Mouse (Mus musculus) left cerebral cortex, adult 2 months (tissue): ENCODE results near the gene Wipf1. TPM values are rescaled to one million over a fixed set of nuclear protein-coding genes. Genes with fewer than 3 reads are reported as not detected.

Experiments used
- DNase-seq, 2 experiments: peaks; one replicate each; pipeline ENCODE4 v3.0.0; 2021 to 2022; ENCODE audit warnings: low spot score in 2 of 2, mixed read lengths in 1 of 2; ENCODE audit errors: extremely low spot score in 1 of 2
- H3K27ac ChIP-seq: fragments of 200-600 bp; 2 replicates; pipeline ENCODE4 v1.8.1; 2022
- H3K4me3 ChIP-seq: fragments of 200-600 bp; 2 replicates; pipeline ENCODE4 v1.8.1; 2022
- CTCF ChIP-seq: fragments of 200-600 bp; IDR thresholded peaks from 2 replicates; pipeline ENCODE4 v1.8.1; 2022; ENCODE audit warnings: antibody characterized with exemption, mild to moderate bottlenecking, moderate library complexity
- intact Hi-C: fragments of 180-260 bp; cut with DNase I; formaldehyde crosslinking; loops from one replicate; pipeline ENCODE4 v1.15.1; 2025
- total RNA-seq, 2 experiments: library from RNA; stranded (reverse); gene quantifications; 2 replicates each; pipeline ENCODE4 v1.2.3; 2021

Gene Wipf1
- total RNA-seq, 2 experiments from 2014 or later, result 7.4 to 7.9 TPM

DNA sequence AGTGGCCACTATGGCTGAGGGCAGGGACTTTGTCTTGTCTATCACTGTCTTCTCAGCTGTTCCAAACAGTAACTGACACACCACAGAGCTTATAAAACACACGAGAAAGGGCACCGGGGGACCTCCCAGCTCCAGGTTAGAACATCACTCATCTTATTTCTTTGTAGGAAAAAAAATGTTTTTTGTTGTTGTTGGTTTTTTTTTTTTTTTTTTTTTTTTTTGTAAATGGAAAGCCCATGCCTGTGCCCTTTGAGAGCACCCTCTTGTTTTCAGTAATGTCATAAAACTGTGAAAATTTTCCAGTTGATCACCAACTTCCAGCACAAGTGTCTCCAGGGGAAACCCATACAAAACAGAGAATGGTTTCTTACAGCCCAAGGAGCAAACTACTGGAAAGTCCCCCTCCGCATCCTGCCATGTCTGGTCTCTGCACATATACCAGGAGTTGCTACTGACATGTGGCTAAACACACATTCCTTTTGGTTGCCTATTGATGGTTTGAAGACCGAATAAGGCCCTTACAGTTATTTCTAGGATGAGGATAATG lies 69.9 kb downstream of the Wipf1 start:
- DNase-seq, result no peak
- Histone ChIP-seq H3K27ac (no peak overlapping the region), H3K4me3 (no peak overlapping the region)
- no peak for TF ChIP-seq CTCF
- intact Hi-C loops, result no loop called here

DNA sequence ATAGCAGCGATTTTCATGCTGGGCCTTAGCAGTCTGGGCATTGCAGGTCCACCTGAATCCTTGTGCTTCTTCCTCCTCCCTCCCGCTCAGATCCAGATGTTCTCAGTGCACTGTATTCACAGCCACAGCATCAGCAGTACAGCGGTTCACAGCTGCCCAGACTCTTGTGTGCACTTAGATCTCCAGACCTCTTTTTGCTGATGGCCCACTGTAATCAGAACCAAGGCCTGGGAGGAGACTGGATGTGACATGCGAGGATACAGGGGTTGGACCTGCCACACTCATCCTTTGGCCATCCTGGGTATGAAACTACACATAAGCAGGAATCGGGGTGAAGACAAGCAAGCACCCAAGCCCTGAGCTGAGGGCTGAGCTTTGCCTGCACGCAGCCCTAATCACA lies 72.6 kb downstream of the Wipf1 start:
- TF ChIP-seq CTCF, result no peak
- DNase-seq, result no peak
- H3K27ac ChIP-seq, result no peak overlapping the region
- no peak overlapping the region for H3K4me3 ChIP-seq
- intact Hi-C loops, result no loop called here

DNA sequence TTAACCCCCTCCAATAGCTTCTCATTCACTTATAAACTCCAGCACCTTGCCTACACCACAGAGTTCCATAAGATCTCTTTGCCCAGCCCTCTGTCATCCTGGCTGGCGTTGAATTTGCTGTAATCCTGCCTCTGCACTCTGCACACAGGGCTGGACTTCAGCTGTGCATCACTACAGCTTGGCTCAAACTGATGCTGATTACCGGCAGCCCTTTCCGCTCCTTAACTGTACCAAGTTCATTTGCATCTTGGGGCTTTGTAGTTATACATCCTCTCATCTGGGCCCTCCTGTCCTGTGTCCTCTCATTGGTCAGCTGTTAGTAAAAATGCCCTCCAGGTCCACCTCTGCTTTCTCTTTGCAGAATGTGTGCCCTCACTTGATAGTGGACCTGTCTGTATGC lies 73.4 kb downstream of the Wipf1 start:
- intact Hi-C loops, result no loop called here
- DNase-seq, result no peak
- H3K27ac ChIP-seq, result no peak overlapping the region
- H3K4me3 ChIP-seq, result no peak overlapping the region
- TF ChIP-seq CTCF, result no peak

DNA sequence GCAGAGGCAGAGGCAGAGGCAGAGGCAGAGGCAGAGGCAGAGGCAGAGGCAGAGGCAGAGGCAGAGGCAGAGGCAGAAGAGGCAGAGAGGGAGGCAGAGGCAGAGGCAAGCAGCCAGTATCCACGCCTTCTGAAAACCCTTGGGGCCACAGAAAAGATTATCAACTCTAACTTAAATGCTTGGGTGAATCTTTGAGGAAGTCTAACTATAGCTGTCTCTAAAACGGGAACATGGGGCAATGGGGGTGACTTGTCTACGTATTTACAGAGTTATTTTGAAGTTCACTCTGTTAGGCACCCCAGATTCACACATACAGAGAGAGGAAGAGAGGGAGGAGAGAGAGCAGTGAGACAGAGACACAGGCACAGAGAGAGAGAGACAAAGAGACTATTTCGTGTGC lies 74.0 kb downstream of the Wipf1 start:
- Histone ChIP-seq H3K4me3 (no peak overlapping the region), H3K27ac (no peak overlapping the region)
- no peak for DNase-seq
- intact Hi-C loops, result no loop called here
- no peak for TF ChIP-seq CTCF

DNA sequence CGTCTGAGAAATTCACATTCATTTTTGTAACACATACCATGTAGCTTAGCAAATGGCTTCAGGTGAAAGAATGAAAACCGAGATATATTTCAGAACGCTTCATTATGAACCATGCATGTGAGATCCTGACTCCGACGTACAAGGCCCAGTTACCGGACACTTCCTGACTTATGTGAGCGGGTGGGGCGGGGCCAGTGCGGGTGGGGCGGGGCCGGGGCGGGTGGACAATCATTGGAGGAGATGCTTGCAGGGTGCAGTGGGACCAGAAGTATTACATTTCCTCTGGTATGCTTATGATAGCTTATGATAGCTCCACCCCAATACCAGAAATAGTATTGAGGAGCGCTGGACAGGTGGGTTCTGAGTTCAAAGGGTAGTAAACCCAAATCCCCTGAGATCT lies 74.9 kb downstream of the Wipf1 start:
- no peak overlapping the region for H3K27ac ChIP-seq
- no peak for TF ChIP-seq CTCF
- no peak overlapping the region for H3K4me3 ChIP-seq
- intact Hi-C loops, result no loop called here
- DNase-seq, result no peak

DNA sequence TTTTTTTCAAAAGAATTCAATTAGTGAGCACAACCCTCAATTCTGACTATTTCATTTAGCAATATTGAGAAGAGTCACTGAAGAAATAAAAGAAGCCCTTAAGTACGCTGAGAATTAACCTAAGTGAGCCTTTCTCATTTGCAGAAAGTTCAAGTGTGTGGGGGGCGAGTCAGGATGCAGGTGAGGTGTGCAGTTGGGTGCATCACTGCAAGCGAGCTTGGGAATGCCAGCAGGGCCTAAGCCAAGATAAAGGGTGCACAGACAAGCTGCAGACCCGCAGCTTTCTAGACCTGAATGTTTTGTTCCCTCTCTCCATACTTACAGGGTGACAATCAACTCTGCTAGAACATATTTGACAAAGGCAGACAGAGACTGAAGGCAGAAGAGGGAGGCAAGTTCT lies 75.3 kb downstream of the Wipf1 start:
- intact Hi-C loops, result no loop called here
- no peak overlapping the region for H3K4me3 ChIP-seq
- TF ChIP-seq CTCF, result no peak
- H3K27ac ChIP-seq, result no peak overlapping the region
- DNase-seq, result no peak

DNA sequence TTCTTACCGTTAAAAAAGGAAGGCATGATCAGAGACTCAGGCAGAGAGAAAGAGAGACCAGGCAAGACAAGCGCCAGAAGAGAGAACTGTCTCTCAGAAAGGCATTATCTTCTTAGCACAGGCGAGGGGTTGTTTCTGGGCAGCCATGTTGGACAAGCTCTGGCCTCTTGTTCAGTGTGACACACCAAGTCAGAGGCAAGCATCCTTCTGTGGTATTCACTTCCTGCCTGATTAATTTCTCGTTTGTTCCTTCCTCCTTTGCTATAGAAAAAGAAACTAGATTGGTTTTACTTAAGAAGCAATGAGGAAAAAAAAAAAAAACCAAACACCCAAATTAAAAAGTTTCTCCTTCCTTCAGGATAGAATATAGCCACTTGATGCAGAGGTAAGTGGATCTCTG lies 75.8 kb downstream of the Wipf1 start:
- H3K27ac ChIP-seq, result no peak overlapping the region
- intact Hi-C loops, result no loop called here
- no peak for DNase-seq
- no peak for TF ChIP-seq CTCF
- no peak overlapping the region for H3K4me3 ChIP-seq

DNA sequence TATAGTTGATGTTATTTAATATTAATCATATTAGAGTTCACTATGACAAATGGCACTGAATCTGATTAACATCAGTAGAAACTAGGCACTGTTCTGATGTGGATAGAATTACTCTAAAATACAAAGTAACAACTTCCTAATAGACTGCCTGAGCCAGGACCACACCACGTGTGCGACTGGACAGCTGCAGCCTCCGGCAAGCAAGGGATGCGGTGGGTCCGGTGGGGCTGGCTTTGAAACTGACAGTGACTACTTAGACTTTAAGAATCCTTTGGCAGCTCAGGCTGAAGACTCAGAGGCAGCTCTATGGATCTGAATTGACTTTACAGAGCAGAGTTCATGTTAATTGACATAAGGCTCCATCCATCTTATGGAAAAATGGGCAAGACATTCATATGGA lies 76.4 kb downstream of the Wipf1 start:
- no peak for DNase-seq
- intact Hi-C loops, result no loop called here
- H3K27ac ChIP-seq, result no peak overlapping the region
- TF ChIP-seq CTCF, result no peak
- no peak overlapping the region for H3K4me3 ChIP-seq

DNA sequence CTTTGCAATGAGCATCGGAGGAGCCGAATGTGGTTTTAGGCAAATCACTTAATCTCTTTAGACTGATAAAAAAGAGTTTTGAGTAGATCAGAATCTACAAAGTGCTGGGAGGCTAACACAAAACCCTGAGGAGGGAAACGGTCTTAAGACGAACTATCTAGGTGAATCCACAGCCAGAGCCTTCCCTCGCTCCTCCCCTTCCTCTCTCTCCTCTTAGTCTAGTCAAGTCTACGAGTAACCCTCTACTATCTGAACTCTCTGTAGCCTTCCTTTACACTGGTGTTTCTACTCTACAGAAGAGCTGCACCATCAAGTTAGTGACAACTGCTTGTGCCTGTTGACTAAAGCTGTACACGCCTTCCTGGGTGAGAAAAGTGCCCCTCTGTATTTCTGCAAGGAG lies 77.0 kb downstream of the Wipf1 start:
- H3K27ac ChIP-seq, result no peak overlapping the region
- intact Hi-C loops, result no loop called here

DNA sequence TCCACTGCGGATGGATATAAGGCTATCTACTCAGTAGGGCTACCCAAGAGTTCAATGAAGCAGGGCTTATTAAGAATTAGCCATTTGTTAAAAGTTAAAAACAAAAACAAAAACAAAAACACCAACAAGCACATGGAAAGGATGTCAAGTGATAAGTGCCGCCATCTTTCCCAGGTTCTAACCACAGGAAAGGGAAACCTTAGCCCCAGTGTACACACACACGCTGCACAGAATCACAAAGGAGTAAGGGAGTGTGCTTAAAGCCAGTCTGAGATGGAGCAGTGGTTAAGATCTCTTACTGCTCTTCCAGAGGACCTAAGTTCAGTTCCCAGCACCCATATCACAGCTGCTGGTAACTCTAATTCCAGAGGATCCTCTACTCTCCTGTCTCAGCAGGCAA lies 78.0 kb downstream of the Wipf1 start:
- H3K27ac ChIP-seq, result no peak overlapping the region
- no peak for DNase-seq
- intact Hi-C loops, result no loop called here
- TF ChIP-seq CTCF, result no peak
- no peak overlapping the region for H3K4me3 ChIP-seq

More for the DNA sequence above, 77.0 kb downstream of the Wipf1 start:
- H3K4me3 ChIP-seq, result no peak overlapping the region
- no peak for TF ChIP-seq CTCF
- DNase-seq, result no peak

DNA sequence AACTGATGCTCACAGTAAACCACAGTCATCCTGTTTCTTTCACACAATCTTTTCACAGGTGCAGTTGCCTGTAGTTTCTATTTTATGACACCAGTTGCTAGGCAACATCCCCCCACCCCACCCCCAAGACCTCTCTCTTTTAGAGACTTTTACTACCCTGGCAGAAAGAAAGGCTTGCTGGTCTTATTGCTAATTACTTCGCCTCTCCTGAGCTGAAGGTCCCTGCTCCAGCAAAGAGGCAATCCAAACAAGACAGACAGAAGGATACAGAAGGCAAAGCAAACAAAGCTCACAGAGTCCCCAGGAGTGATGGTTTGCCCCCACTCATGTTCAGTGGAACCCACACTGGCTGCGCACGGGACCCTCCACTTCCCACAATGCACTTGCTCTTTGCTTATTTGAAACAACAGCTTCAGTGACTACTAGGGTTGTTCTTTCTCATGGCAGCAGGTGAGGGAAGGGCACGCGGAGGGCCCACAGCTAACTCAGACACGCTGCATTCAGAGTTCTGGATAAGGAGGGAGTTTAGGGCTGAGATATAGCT lies 79.3 kb downstream of the Wipf1 start:
- no peak for DNase-seq
- no peak overlapping the region for H3K4me3 ChIP-seq
- no peak for TF ChIP-seq CTCF
- intact Hi-C loops, result no loop called here
- H3K27ac ChIP-seq, result no peak overlapping the region

DNA sequence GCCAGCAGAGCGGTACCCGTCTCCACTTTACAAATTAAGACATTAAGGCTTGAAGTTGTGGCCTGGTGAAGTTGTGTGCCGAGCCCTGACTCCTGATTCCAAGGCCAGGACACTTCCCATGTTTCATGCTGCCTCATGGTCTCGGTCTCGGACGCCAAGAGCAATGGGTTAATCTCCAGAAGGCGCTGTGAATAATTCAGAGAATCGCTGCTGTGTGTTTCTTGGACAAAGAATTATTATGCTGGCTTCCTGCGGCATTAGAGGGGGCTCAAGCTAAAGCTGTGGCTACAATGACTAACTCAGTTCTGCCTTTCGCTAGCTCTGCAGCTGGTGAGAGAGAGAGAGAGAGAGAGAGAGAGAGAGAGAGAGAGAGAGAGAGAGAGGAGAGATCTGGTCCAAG lies 85.5 kb downstream of the Wipf1 start:
- no peak for DNase-seq
- H3K27ac ChIP-seq, result no peak overlapping the region
- intact Hi-C loops, result no loop called here
- H3K4me3 ChIP-seq, result no peak overlapping the region
- TF ChIP-seq CTCF, result no peak

DNA sequence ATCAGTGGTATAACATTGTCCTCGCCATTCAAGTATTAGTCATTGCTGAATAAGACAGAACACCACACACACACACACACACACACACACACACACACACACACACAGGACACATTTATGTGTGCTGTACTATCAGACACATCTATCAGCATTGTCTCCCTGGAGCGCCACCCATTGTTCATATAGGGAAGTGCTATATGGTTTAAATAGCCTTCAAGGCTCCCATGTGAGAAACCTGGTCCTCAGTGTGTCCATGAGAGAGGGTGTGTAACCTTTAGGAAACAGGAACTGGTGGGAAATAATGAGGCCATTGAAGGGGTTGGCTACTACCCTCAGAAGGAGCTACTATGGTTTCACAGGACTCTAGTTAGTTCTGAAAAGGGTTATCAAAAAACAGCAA lies 87.5 kb downstream of the Wipf1 start:
- H3K27ac ChIP-seq, result no peak overlapping the region
- no peak for TF ChIP-seq CTCF
- no peak for DNase-seq
- intact Hi-C loops, result no loop called here
- no peak overlapping the region for H3K4me3 ChIP-seq
